Mouse (Mus musculus) kidney, embryonic 15.5 days (tissue): ENCODE data around the gene Mis18bp1. TPM values are rescaled to one million over a fixed set of nuclear protein-coding genes. Genes with fewer than 3 reads are reported as not detected.
"Not testable (repeated sequence)": the region's sequence is repeated elsewhere in the genome, so short reads cannot be mapped to it uniquely, and the experiment has no call there.

Experiments used
- ATAC-seq: fragments of 200-750 bp; cut with Nextera tagmentation; replicated peaks from 2 replicates; pipeline ENCODE4 v1.8.0; 2017; ENCODE audit warnings: moderate TSS enrichment; ENCODE audit not compliant: low FRiP score
- H3K27ac ChIP-seq: fragments of 300-500 bp; sonication (generic); 2 replicates; pipeline ENCODE4 v1.5.1; 2015; ENCODE audit warnings: mild to moderate bottlenecking, inconsistent platforms
- H3K27me3 ChIP-seq: fragments of 300-500 bp; sonication (generic); 2 replicates; pipeline ENCODE4 v1.6.1; 2015; ENCODE audit warnings: inconsistent platforms
- H3K36me3 ChIP-seq: fragments of 300-500 bp; sonication (generic); 2 replicates; pipeline ENCODE4 v1.6.1; 2015; ENCODE audit warnings: inconsistent platforms
- H3K4me1 ChIP-seq: fragments of 300-500 bp; sonication (generic); 2 replicates; pipeline ENCODE4 v1.6.1; 2015; ENCODE audit warnings: inconsistent platforms
- H3K4me2 ChIP-seq: fragments of 300-500 bp; sonication (generic); 2 replicates; pipeline ENCODE4 v1.6.1; 2015; ENCODE audit warnings: moderate library complexity, mild to moderate bottlenecking, inconsistent platforms
- H3K4me3 ChIP-seq: fragments of 300-500 bp; sonication (generic); replicated peaks from 2 replicates; pipeline ENCODE4 v1.5.1; 2015; ENCODE audit warnings: mild to moderate bottlenecking, inconsistent platforms
- H3K9ac ChIP-seq: fragments of 300-500 bp; sonication (generic); 2 replicates; pipeline ENCODE4 v1.6.1; 2015; ENCODE audit warnings: mild to moderate bottlenecking, inconsistent platforms
- H3K9me3 ChIP-seq: fragments of 300-500 bp; sonication (generic); replicated peaks from 2 replicates; pipeline ENCODE4 v1.6.1; 2016; ENCODE audit warnings: inconsistent platforms
- WGBS: fragments of 180-500 bp; shearing (Covaris S2); methylation state at CpG from one replicate; pipeline ENCODE4 v1.1.7; 2015; ENCODE audit warnings: mixed read lengths; 5-methylcytosine and 5-hydroxymethylcytosine counted together
- polyA plus RNA-seq: library from polyadenylated mRNA; unstranded; fragments of >200 nt; fragmentation: Nextera tagmentation; extraction: Ambion mirVana; gene quantifications from 2 replicates; pipeline ENCODE4 v1.2.1, GENCODE M21; 2015

The Mis18bp1 gene
- polyA plus RNA-seq, 1 experiment from 2014 or later = 59.3 TPM

GRCm38 (mm10) chr12:65114978-65115377 is 57.4 kb downstream of the Mis18bp1 start:
- not testable (repeated sequence) for H3K4me2 ChIP-seq, H3K9ac ChIP-seq, H3K4me3 ChIP-seq, H3K4me1 ChIP-seq, H3K27ac ChIP-seq, ATAC-seq, H3K9me3 ChIP-seq, H3K27me3 ChIP-seq
- peaks cover 54% of the 10 kb centered on the region for H3K36me3 ChIP-seq
- WGBS = 93% methylated on average over 3 of the region's 3 CpGs

GRCm38 (mm10) chr12:65113925-65114324 is 58.5 kb downstream of the Mis18bp1 start:
- no peaks in the 10 kb centered on the region for H3K27me3 ChIP-seq
- no peak overlapping the region for H3K4me3 ChIP-seq
- H3K9ac ChIP-seq = no peak overlapping the region
- H3K36me3 ChIP-seq = peaks cover 50% of the 10 kb centered on the region
- H3K4me2 ChIP-seq = no peak overlapping the region
- 78% methylated on average over 4 of the region's 4 CpGs for WGBS
- H3K27ac ChIP-seq = no peak overlapping the region
- no peaks in the 10 kb centered on the region for H3K4me1 ChIP-seq
- no peak for ATAC-seq
- H3K9me3 ChIP-seq = no peaks in the 10 kb centered on the region

- Histone ChIP-seq H3K9me3 (no peaks in the 10 kb centered on the region), H3K9ac (no peak overlapping the region), H3K27me3 (no peaks in the 10 kb centered on the region), H3K27ac (no peak overlapping the region), H3K36me3 (peaks cover 46% of the 10 kb centered on the region), H3K4me3 (no peak overlapping the region), H3K4me1 (no peaks in the 10 kb centered on the region), H3K4me2 (no peak overlapping the region)
- WGBS = 89% methylated on average over 1 of the region's 1 CpGs
- no peak for ATAC-seq
These were observed 59.6 kb downstream of the Mis18bp1 start for GRCm38 (mm10) chr12:65112811-65113210.

- Histone ChIP-seq H3K9ac (no peak overlapping the region), H3K4me3 (no peak overlapping the region), H3K27ac (no peak overlapping the region), H3K36me3 (peaks cover 49% of the 10 kb centered on the region), H3K4me1 (no peaks in the 10 kb centered on the region), H3K4me2 (no peak overlapping the region), H3K27me3 (no peaks in the 10 kb centered on the region), H3K9me3 (no peaks in the 10 kb centered on the region)
- no peak for ATAC-seq
- WGBS = 96% methylated on average over 3 of the region's 3 CpGs
These were observed 60.9 kb downstream of the Mis18bp1 start for GRCm38 (mm10) chr12:65111503-65111902.

- no peaks in the 10 kb centered on the region for H3K4me1 ChIP-seq
These were observed 63.7 kb downstream of the Mis18bp1 start for GRCm38 (mm10) chr12:65108746-65109145.

More at GRCm38 (mm10) chr12:65108746-65109145, 63.7 kb downstream of the Mis18bp1 start:
- Histone ChIP-seq H3K27ac (no peak overlapping the region), H3K36me3 (peaks cover 56% of the 10 kb centered on the region), H3K4me2 (no peak overlapping the region), H3K4me3 (no peak overlapping the region), H3K9ac (no peak overlapping the region), H3K9me3 (no peaks in the 10 kb centered on the region), H3K27me3 (no peaks in the 10 kb centered on the region)
- WGBS = 76% methylated on average over 1 of the region's 1 CpGs
- ATAC-seq = no peak

Other genes starting within 250 kb of the Mis18bp1 start
- 8.5 and 9.9 TPM in 2 replicates for gene Klhl28, start 207.1 kb downstream of the Mis18bp1 start, polyA plus RNA-seq
- 30.2 and 31.3 TPM in 2 replicates for gene Togaram1, start 206.8 kb downstream of the Mis18bp1 start, polyA plus RNA-seq
- gene Prpf39, start 136.3 kb downstream of the Mis18bp1 start, polyA plus RNA-seq = 52.3 and 55.4 TPM in 2 replicates
- 492 and 540 TPM in 2 replicates for gene Fkbp3, start 98.6 kb downstream of the Mis18bp1 start, polyA plus RNA-seq
- 9.9 and 10.3 TPM in 2 replicates for gene Fancm, start 97.0 kb downstream of the Mis18bp1 start, polyA plus RNA-seq
- gene Wdr20rt, start 52.9 kb upstream of the Mis18bp1 start, polyA plus RNA-seq = not detected in 2 replicates